Mouse (Mus musculus) stomach, postnatal 0 days (tissue): ENCODE measurements around the gene Dek.

Experiments
- CTCF ChIP-seq: IDR thresholded peaks from 2 replicates; pipeline ENCODE4 v1.5.1; 2016; ENCODE audit warnings: antibody characterized with exemption, low read depth, mild to moderate bottlenecking, moderate library complexity
- EP300 ChIP-seq: optimal IDR thresholded peaks from 2 replicates; pipeline ENCODE3; 2016; ENCODE audit warnings: antibody characterized with exemption

GRCm38 (mm10) chr13:47149993-47150392 lies 44.0 kb upstream of the Dek start:
- no peak for TF ChIP-seq CTCF
- no peak for TF ChIP-seq EP300
